Mouse (Mus musculus): Measurements from ENCODE around the gene Tnnt1. TPM values are rescaled to one million over a fixed set of nuclear protein-coding genes. Genes with fewer than 3 reads are reported as not detected.

The Tnnt1 gene
- total RNA-seq, 2 experiments from 2014 or later, result 5.8 to 8.6 TPM

Other genes starting within 250 kb of the Tnnt1 start
- 12.5 and 18.9 TPM in 2 replicates for gene Ncr1, start 178.7 kb downstream of the Tnnt1 start, total RNA-seq (2015)
- gene Ncr1, start 178.7 kb downstream of the Tnnt1 start, total RNA-seq (2017), result 8.4 and 19.4 TPM in 2 replicates
- 0.07 TPM in 1 of 2 replicates, not detected in the other for gene Gp6, start 118.6 kb downstream of the Tnnt1 start, total RNA-seq (2015)
- 0.07 TPM in 1 of 2 replicates, not detected in the other for gene Gp6, start 118.6 kb downstream of the Tnnt1 start, total RNA-seq (2017)
- 1.1 and 1.8 TPM in 2 replicates for gene Rdh13, start 70.7 kb downstream of the Tnnt1 start, total RNA-seq (2015)
- 4.7 and 5.4 TPM in 2 replicates for gene Rdh13, start 70.7 kb downstream of the Tnnt1 start, total RNA-seq (2017)
- 1.4 and 5.3 TPM in 2 replicates for gene Eps8l1, start 55.7 kb downstream of the Tnnt1 start, total RNA-seq (2015)
- 4.5 and 5.1 TPM in 2 replicates for gene Eps8l1, start 55.7 kb downstream of the Tnnt1 start, total RNA-seq (2017)
- gene Ppp1r12c, start 14.7 kb downstream of the Tnnt1 start, total RNA-seq (2015), result 106 and 134 TPM in 2 replicates
- gene Ppp1r12c, start 14.7 kb downstream of the Tnnt1 start, total RNA-seq (2017), result 146 and 169 TPM in 2 replicates
- 5.1 and 8.8 TPM in 2 replicates for gene Tnni3, start 7.8 kb upstream of the Tnnt1 start, total RNA-seq (2015)
- 1.7 TPM in 1 of 2 replicates, not detected in the other for gene Tnni3, start 7.8 kb upstream of the Tnnt1 start, total RNA-seq (2017)
- 1.3 TPM in 2 replicates for gene Dnaaf3, start 16.1 kb upstream of the Tnnt1 start, total RNA-seq (2015)
- gene Dnaaf3, start 16.1 kb upstream of the Tnnt1 start, total RNA-seq (2017), result 1.0 TPM in 2 replicates
- gene Syt5, start 31.2 kb upstream of the Tnnt1 start, total RNA-seq (2015), result not detected in 2 replicates
- gene Syt5, start 31.2 kb upstream of the Tnnt1 start, total RNA-seq (2017), result not detected in 2 replicates
- not detected in 2 replicates for gene Ptprh, start 87.7 kb upstream of the Tnnt1 start, total RNA-seq (2015)
- not detected in 2 replicates for gene Ptprh, start 87.7 kb upstream of the Tnnt1 start, total RNA-seq (2017)
- 8.9 and 10.7 TPM in 2 replicates for gene Tmem86b, start 115.0 kb upstream of the Tnnt1 start, total RNA-seq (2015)
- 13.6 and 22.1 TPM in 2 replicates for gene Tmem86b, start 115.0 kb upstream of the Tnnt1 start, total RNA-seq (2017)
- 71.1 and 72.6 TPM in 2 replicates for gene Ppp6r1, start 142.6 kb upstream of the Tnnt1 start, total RNA-seq (2015)
- gene Ppp6r1, start 142.6 kb upstream of the Tnnt1 start, total RNA-seq (2017), result 85.6 and 101 TPM in 2 replicates
- 12.7 and 16.9 TPM in 2 replicates for gene Hspbp1, start 168.7 kb upstream of the Tnnt1 start, total RNA-seq (2015)
- gene Hspbp1, start 168.7 kb upstream of the Tnnt1 start, total RNA-seq (2017), result 9.8 and 15.3 TPM in 2 replicates
- not detected in 2 replicates for gene Brsk1, start 174.2 kb upstream of the Tnnt1 start, total RNA-seq (2015)
- gene Brsk1, start 174.2 kb upstream of the Tnnt1 start, total RNA-seq (2017), result not detected in 2 replicates
- gene Tmem150b, start 208.9 kb upstream of the Tnnt1 start, total RNA-seq (2015), result 11.4 and 13.3 TPM in 2 replicates
- 15.5 and 18.0 TPM in 2 replicates for gene Tmem150b, start 208.9 kb upstream of the Tnnt1 start, total RNA-seq (2017)
- 32.4 and 38.4 TPM in 2 replicates for gene Kmt5c, start 223.7 kb upstream of the Tnnt1 start, total RNA-seq (2015)
- 44.2 and 58.2 TPM in 2 replicates for gene Kmt5c, start 223.7 kb upstream of the Tnnt1 start, total RNA-seq (2017)
- 29.5 and 32.4 TPM in 2 replicates for gene Cox6b2, start 236.7 kb upstream of the Tnnt1 start, total RNA-seq (2015)
- gene Cox6b2, start 236.7 kb upstream of the Tnnt1 start, total RNA-seq (2017), result 20.5 and 24.8 TPM in 2 replicates